Mouse (Mus musculus): ENCODE results near the gene Top1. TPM values are rescaled to one million over a fixed set of nuclear protein-coding genes. Genes with fewer than 3 reads are reported as not detected.

Top1 gene
- polyA plus RNA-seq, 1 experiment from 2014 or later, result 122 TPM

- WGBS, result 67% methylated on average over 5 of the region's 5 CpGs
- Histone ChIP-seq H3K9ac (ENCODE audit: low read length) (no peak overlapping the region), H3K27me3 (ENCODE audit: control insufficient read depth, insufficient read depth, low read length) (no peaks in the 10 kb centered on the region), H3K36me3 (ENCODE audit: control insufficient read depth, insufficient read depth, low read length) (peaks cover 11% of the 10 kb centered on the region), H3K27ac (replicated peaks; ENCODE audit: low read depth, low read length) (no peak overlapping the region), H3K4me3 (ENCODE audit: low read depth, low read length) (no peak overlapping the region), H3K4me2 (ENCODE audit: low read depth, severe bottlenecking) (no peak overlapping the region), H3K9me3 (ENCODE audit: control insufficient read depth, low read length) (no peaks in the 10 kb centered on the region), H3K4me1 (ENCODE audit: control insufficient read depth, insufficient read depth, low read length) (peaks cover 14% of the 10 kb centered on the region)
- DNase-seq (ENCODE audit: low spot score) (no peak), ATAC-seq (ENCODE audit: insufficient number of reproducible peaks, low FRiP score, low TSS enrichment, low read depth) (no peak)
These were observed 92.7 kb downstream of the Top1 start for GRCm38 (mm10) chr2:160738354-160738753.

GRCm38 (mm10) chr2:160739647-160740356, 94.1 kb downstream of the Top1 start:
- Histone ChIP-seq H3K9me3 (ENCODE audit: control insufficient read depth, low read length) (no peaks in the 10 kb centered on the region), H3K4me3 (ENCODE audit: low read depth, low read length) (no peak overlapping the region), H3K36me3 (ENCODE audit: control insufficient read depth, insufficient read depth, low read length) (peaks cover 11% of the 10 kb centered on the region), H3K4me1 (ENCODE audit: control insufficient read depth, insufficient read depth, low read length) (0 out of 2 replicates have a peak, but pooled peaks cover 5% of the 10 kb centered on the region), H3K9ac (ENCODE audit: low read length) (no peak overlapping the region), H3K27me3 (ENCODE audit: control insufficient read depth, insufficient read depth, low read length) (no peaks in the 10 kb centered on the region), H3K27ac (replicated peaks; ENCODE audit: low read depth, low read length) (no peak overlapping the region), H3K4me2 (ENCODE audit: low read depth, severe bottlenecking) (no peak overlapping the region)
- WGBS, result 74% methylated on average over 2 of the region's 2 CpGs
- DNase-seq (ENCODE audit: low spot score) (no peak), ATAC-seq (ENCODE audit: insufficient number of reproducible peaks, low FRiP score, low TSS enrichment, low read depth) (no peak)

GRCm38 (mm10) chr2:160740521-160741156, 95.0 kb downstream of the Top1 start:
- Histone ChIP-seq H3K27me3 (ENCODE audit: control insufficient read depth, insufficient read depth, low read length) (no peaks in the 10 kb centered on the region), H3K9ac (ENCODE audit: low read length) (no peak overlapping the region), H3K4me1 (ENCODE audit: control insufficient read depth, insufficient read depth, low read length) (0 out of 2 replicates have a peak, but pooled peaks cover 5% of the 10 kb centered on the region), H3K27ac (replicated peaks; ENCODE audit: low read depth, low read length) (no peak overlapping the region), H3K4me2 (ENCODE audit: low read depth, severe bottlenecking) (no peak overlapping the region), H3K36me3 (ENCODE audit: control insufficient read depth, insufficient read depth, low read length) (peaks cover 11% of the 10 kb centered on the region), H3K4me3 (ENCODE audit: low read depth, low read length) (no peak overlapping the region), H3K9me3 (ENCODE audit: control insufficient read depth, low read length) (no peaks in the 10 kb centered on the region)
- 59% methylated on average over 11 of the region's 11 CpGs for WGBS
- ATAC-seq (ENCODE audit: insufficient number of reproducible peaks, low FRiP score, low TSS enrichment, low read depth), result no peak
- no peak for DNase-seq (ENCODE audit: low spot score)

- Histone ChIP-seq H3K27me3 (ENCODE audit: control insufficient read depth, insufficient read depth, low read length) (no peaks in the 10 kb centered on the region), H3K9me3 (ENCODE audit: control insufficient read depth, low read length) (no peaks in the 10 kb centered on the region), H3K4me2 (ENCODE audit: low read depth, severe bottlenecking) (no peak overlapping the region), H3K4me1 (ENCODE audit: control insufficient read depth, insufficient read depth, low read length) (0 out of 2 replicates have a peak, but pooled peaks cover 5% of the 10 kb centered on the region), H3K36me3 (ENCODE audit: control insufficient read depth, insufficient read depth, low read length) (peaks cover 8% of the 10 kb centered on the region), H3K9ac (ENCODE audit: low read length) (no peak overlapping the region), H3K4me3 (ENCODE audit: low read depth, low read length) (no peak overlapping the region), H3K27ac (replicated peaks; ENCODE audit: low read depth, low read length) (no peak overlapping the region)
- ATAC-seq (ENCODE audit: insufficient number of reproducible peaks, low FRiP score, low TSS enrichment, low read depth) (no peak), DNase-seq (ENCODE audit: low spot score) (no peak)
- 76% methylated on average over 3 of the region's 3 CpGs for WGBS
These were observed 95.9 kb downstream of the Top1 start for GRCm38 (mm10) chr2:160741580-160741979.

GRCm38 (mm10) chr2:160742161-160742609, 96.5 kb downstream of the Top1 start:
- Histone ChIP-seq H3K27ac (replicated peaks; ENCODE audit: low read depth, low read length) (no peak overlapping the region), H3K9me3 (ENCODE audit: control insufficient read depth, low read length) (no peaks in the 10 kb centered on the region), H3K9ac (ENCODE audit: low read length) (no peak overlapping the region; the same call in 1 of the 2 replicates), H3K4me3 (ENCODE audit: low read depth, low read length) (no peak overlapping the region), H3K36me3 (ENCODE audit: control insufficient read depth, insufficient read depth, low read length) (peaks cover 5% of the 10 kb centered on the region; the same call in 1 of the 2 replicates), H3K4me1 (ENCODE audit: control insufficient read depth, insufficient read depth, low read length) (0 out of 2 replicates have a peak, but pooled peaks cover 5% of the 10 kb centered on the region), H3K27me3 (ENCODE audit: control insufficient read depth, insufficient read depth, low read length) (no peaks in the 10 kb centered on the region), H3K4me2 (ENCODE audit: low read depth, severe bottlenecking) (no peak overlapping the region)
- DNase-seq (ENCODE audit: low spot score) (no peak), ATAC-seq (ENCODE audit: insufficient number of reproducible peaks, low FRiP score, low TSS enrichment, low read depth) (no peak)
- 76% methylated on average over 1 of the region's 1 CpGs for WGBS

GRCm38 (mm10) chr2:160744040-160744822, 98.5 kb downstream of the Top1 start:
- H3K9ac ChIP-seq (ENCODE audit: low read length), result no peak overlapping the region
- no peak overlapping the region for H3K4me3 ChIP-seq (ENCODE audit: low read depth, low read length)
- DNase-seq (ENCODE audit: low spot score) (peak; percentile 46), ATAC-seq (ENCODE audit: insufficient number of reproducible peaks, low FRiP score, low TSS enrichment, low read depth) (no peak)
- H3K4me2 ChIP-seq (ENCODE audit: low read depth, severe bottlenecking), result no peak overlapping the region
- 88% methylated on average over 7 of the region's 7 CpGs for WGBS
- H3K27ac ChIP-seq (replicated peaks; ENCODE audit: low read depth, low read length), result no peak overlapping the region
- H3K27me3 ChIP-seq (ENCODE audit: control insufficient read depth, insufficient read depth, low read length), result no peaks in the 10 kb centered on the region
- 0 out of 2 replicates have a peak, but pooled peaks cover 2% of the 10 kb centered on the region for H3K4me1 ChIP-seq (ENCODE audit: control insufficient read depth, insufficient read depth, low read length)
- H3K9me3 ChIP-seq (ENCODE audit: control insufficient read depth, low read length), result no peaks in the 10 kb centered on the region
- H3K36me3 ChIP-seq (ENCODE audit: control insufficient read depth, insufficient read depth, low read length), result peaks cover 12% of the 10 kb centered on the region

- Histone ChIP-seq H3K27me3 (ENCODE audit: control insufficient read depth, insufficient read depth, low read length) (no peaks in the 10 kb centered on the region), H3K27ac (replicated peaks; ENCODE audit: low read depth, low read length) (no peak overlapping the region), H3K4me1 (ENCODE audit: control insufficient read depth, insufficient read depth, low read length) (0 out of 2 replicates have a peak, but pooled peaks cover 2% of the 10 kb centered on the region), H3K4me3 (ENCODE audit: low read depth, low read length) (no peak overlapping the region), H3K36me3 (ENCODE audit: control insufficient read depth, insufficient read depth, low read length) (peaks cover 10% of the 10 kb centered on the region), H3K4me2 (ENCODE audit: low read depth, severe bottlenecking) (no peak overlapping the region), H3K9me3 (ENCODE audit: control insufficient read depth, low read length) (no peaks in the 10 kb centered on the region), H3K9ac (ENCODE audit: low read length) (no peak overlapping the region)
- no peak for DNase-seq (ENCODE audit: low spot score)
- WGBS, result 90% methylated on average over 5 of the region's 5 CpGs
- ATAC-seq (ENCODE audit: insufficient number of reproducible peaks, low FRiP score, low TSS enrichment, low read depth), result no peak
These were observed 99.1 kb downstream of the Top1 start for GRCm38 (mm10) chr2:160744823-160745210.

GRCm38 (mm10) chr2:160745497-160745896, 99.8 kb downstream of the Top1 start:
- Histone ChIP-seq H3K27ac (replicated peaks; ENCODE audit: low read depth, low read length) (no peak overlapping the region), H3K36me3 (ENCODE audit: control insufficient read depth, insufficient read depth, low read length) (peaks cover 14% of the 10 kb centered on the region), H3K4me3 (ENCODE audit: low read depth, low read length) (no peak overlapping the region), H3K9ac (ENCODE audit: low read length) (no peak overlapping the region), H3K27me3 (ENCODE audit: control insufficient read depth, insufficient read depth, low read length) (no peaks in the 10 kb centered on the region), H3K4me2 (ENCODE audit: low read depth, severe bottlenecking) (no peak overlapping the region), H3K9me3 (ENCODE audit: control insufficient read depth, low read length) (no peaks in the 10 kb centered on the region), H3K4me1 (ENCODE audit: control insufficient read depth, insufficient read depth, low read length) (no peaks in the 10 kb centered on the region)
- ATAC-seq (ENCODE audit: insufficient number of reproducible peaks, low FRiP score, low TSS enrichment, low read depth) (no peak), DNase-seq (ENCODE audit: low spot score) (no peak)
- 88% methylated on average over 1 of the region's 1 CpGs for WGBS
